Mouse (Mus musculus): ENCODE measurements around the gene Oasl1.
A peak's percentile ranks its signal among the peaks of the same experiment; 100 is the strongest.
"Not testable (repeated sequence)": the region's sequence is repeated elsewhere in the genome, so short reads cannot be mapped to it uniquely, and the experiment has no call there.

Oasl1 gene

DNA sequence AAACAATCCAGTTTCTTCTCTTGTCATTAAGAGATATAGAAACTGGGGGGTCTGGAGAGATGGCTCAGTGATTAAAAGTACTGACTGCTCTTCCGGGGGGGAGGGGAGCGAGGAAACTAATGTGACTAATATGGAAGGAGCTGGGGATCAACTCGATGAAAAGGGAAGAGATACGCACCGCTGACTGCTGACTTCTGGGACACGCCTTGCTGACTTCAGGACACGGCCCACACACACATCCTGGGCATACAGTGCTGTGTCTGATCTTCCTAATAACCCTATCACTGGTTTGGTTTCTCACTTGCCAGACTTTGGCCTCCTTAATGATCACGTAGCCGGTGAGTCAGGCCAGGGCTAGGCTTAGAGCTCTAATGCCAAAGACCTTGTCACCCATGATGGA, 3.7 kb downstream of the Oasl1 start:
- no peak for DNase-seq

GRCm38 (mm10) chr5:114931626-114932025, 8.6 kb downstream of the Oasl1 start:
- DNase-seq: no peak

DNA sequence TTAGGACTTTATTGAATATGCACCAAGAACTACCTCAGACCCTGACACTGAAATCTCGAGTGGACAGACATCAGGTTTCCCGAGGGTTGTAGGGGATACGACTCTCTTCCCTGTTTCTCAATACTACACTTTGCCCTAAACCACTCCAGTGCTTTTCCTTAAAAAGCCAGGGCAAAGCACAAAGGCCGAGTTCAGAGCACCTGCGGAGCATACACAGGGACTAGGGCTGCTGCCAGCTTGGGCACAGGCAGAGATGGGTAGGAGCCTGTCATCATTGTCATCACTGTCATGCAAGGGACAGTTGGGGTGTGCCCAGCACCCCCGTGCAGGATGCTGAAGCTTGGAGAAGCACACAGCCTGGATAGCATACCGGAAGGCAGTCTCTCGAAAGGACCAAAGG, 10.2 kb downstream of the Oasl1 start:
- no peak for DNase-seq

DNA sequence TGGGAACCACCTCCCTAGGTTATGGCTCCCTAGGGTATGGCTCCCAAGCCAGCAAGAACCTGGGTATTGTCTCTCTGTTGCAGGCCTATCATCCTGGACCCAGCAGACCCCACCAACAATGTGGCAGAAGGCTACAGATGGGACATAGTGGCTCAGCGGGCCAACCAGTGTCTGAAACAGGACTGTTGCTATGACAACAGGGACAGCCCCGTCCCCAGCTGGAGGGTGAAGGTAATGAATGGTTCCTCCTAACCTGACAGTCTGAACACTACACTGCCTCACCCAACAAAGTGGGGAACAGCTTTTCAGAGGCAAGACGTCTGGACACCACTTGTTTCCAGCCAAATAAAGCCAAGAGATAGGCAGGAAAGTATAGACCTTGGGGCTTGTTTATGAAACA, 12.8 kb downstream of the Oasl1 start:
- DNase-seq: no peak

GRCm38 (mm10) chr5:114941138-114941537, 18.1 kb downstream of the Oasl1 start:
- DNase-seq: not testable (repeated sequence)

GRCm38 (mm10) chr5:114942074-114942765, 19.2 kb downstream of the Oasl1 start, which contains the start of gene 2210016L21Rik:
Gene 2210016L21Rik, plus strand, starts transcription at chr5:114942158.
- peak; percentile 91 for DNase-seq

DNA sequence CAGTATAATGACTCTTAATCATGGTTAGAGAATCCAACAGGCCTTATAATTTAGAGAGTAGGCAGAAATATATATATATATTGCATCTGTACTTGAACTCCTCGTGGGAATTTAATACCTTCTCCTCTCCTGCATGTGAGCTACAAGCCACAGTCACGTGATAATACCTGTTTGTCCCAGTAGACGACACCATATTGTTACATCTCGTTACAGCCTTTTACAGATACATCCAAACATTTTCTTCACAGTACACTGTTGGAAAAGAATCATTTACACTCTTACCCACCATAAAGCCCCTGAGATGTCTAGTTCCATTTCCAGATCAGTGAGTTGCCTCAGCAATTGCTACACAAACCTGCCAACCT, 19.7 kb downstream of the Oasl1 start:
- DNase-seq: no peak

GRCm38 (mm10) chr5:114945072-114945471, 22.0 kb downstream of the Oasl1 start:
- DNase-seq: no peak

DNA sequence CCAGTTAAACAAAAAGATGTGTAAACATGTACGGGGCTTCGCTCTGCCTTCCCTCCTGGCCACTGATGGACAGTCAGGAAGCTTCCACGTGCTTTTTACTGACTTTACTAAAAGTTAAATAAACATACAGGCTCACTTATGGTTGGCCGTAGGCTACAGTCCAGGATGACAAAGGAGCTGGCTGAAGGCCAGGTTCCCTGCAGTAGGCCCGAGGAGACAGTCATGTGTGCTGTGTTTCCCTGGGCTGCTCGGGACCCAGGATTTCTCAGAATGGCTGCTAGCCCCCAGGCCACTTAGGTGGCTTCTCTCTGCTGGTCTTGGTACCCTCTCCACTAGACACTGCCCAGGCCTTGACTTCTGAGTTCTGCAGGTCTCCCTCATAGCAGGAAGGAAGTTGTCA, 25.9 kb downstream of the Oasl1 start:
- peak; percentile 30 for DNase-seq

DNA sequence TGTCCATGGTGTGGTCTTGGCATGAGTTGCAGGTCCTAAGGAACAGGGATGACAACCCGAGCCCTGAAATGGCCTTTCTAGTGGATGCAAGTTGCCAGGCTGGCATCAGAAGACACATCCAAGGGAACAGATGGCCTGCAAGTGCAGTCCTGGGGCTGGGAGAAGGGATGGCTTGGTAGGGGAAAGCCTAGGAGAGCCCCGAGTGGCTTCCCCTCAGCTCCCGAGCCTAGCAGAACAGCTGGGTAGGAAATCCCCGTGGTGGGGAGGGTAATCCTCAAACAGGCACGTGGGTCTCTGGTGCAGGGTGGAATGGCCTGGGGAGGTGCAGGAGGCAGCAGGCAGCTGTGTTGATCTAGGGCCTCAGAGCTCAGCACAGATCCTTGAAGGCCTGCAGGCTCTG, 26.3 kb downstream of the Oasl1 start:
- DNase-seq: no peak

DNA sequence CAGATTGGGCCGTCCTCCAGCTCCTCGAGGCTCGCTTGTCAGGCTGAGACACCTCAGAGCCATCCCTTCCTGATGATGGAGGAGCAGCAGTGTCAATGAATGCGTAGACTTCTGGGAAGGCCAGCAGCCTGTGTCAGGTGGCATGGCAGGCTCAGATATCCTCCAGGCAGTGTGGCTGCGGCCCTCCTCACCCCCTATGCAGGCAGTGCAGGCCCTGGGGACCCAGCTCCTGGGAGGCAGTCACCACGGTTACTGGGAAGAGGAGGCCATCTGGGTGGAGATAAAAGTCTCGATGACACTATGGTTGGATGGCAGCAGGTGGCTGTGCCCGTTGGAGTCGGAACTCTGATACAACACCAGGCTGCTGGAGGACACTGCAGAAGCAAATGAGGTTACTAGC, 26.8 kb downstream of the Oasl1 start:
- no peak for DNase-seq

- DNase-seq: no peak
These were observed 27.6 kb downstream of the Oasl1 start for GRCm38 (mm10) chr5:114950669-114951068.

- DNase-seq: no peak
These were observed 28.3 kb downstream of the Oasl1 start for GRCm38 (mm10) chr5:114951279-114951880.

GRCm38 (mm10) chr5:114953326-114953725, 30.3 kb downstream of the Oasl1 start:
- DNase-seq: no peak

DNA sequence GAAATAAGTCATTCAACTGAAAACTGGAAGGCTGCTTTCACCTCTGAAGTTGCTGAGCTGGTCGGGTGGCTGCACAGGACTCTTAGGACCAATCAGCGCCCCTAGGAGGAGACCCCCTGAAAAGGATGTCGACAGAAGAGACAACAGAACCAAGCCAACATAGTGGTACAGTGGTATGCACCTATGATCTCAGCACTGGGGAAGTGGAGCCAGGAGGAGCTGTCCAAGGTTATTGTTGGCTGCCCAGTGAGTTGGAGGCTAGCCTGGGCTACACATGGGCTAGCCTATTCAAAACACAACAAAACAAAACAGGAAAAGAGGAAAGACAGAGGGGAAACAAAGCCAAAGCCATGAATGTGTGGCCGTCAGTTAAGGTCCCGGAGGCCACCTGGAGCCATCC, 35.0 kb downstream of the Oasl1 start:
- DNase-seq: no peak

GRCm38 (mm10) chr5:114961590-114962360, 38.7 kb downstream of the Oasl1 start:
- DNase-seq: no peak

GRCm38 (mm10) chr5:114964315-114964966, 41.4 kb downstream of the Oasl1 start:
- no peak for DNase-seq

DNA sequence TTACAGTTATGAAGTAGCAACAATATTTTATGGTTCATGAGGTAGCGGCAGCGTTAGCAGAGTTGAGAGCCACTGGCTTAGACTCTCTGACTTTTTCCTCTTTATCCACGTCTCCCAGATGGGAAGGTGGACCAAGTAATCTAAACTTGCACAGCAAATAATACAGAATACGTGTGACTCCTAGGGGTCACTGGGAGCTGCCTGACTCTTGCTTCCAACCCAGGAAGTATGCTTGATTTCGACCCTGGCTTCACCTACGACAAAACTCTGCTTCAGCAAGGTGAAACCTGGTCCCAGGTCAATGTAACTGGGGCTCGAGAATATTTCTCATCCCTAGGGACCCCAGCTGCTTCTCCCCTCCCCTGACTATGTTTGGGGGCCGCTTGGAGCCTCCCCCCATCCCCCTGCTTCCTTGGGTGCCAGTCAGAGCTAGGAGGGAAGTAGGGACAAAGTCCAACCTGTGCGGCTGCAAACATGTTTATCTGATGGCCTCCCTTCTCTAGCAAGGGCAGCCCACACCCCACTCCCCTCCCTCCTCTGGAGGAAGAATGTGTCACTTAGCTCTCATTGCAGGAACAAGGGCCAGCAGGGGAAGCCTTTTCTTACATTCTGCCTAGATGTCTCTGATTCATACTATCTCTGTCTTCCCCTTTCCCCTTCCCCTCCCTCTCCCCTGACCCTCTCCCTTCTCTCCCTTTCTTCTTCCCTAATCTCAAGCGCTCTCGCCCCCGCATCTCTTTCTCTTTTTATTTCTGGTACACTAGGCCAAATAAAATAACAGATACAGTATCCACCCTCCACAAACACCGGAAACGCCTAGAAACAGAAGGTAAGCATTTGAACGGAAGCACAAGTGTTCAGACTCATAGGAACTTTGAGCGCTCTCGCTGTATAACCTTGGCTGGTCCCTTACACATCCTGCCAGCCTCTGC, 42.2 kb downstream of the Oasl1 start:
- no peak for DNase-seq

DNA sequence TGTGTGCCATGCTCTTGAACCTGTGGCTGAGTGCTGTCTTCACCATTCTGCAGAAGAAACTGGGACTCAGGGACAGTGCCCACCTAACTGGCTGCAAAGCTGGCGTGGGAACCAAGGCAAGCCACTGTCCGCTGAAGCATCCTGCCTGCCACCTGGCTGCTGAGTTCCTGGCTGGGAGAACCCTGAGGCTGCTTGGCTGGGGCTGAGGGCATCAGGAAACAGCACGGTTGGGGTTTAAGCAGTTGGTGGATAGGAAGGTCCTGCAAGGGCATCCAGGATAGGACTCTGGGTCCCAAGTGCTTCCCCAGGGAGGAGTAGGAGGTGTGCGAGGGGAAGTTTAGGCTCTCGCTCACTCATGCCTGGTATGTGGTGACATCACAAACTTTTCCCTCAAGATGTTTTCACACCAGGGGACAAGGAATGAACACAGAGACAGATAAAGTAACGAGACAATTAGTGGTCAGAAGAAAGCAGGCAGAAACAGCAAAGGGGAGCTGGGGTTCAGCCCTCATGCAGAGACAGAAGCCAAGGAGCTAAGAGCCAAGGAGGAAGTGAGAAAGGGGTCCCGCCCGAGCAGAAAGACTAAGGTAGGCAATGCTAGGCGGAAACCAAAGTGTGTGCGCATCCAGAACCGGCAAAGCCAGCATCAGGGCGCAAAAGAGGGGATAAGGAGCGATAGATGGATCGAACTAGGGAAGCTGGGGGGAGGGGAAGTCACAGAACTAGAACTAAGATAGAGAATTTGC, 44.7 kb downstream of the Oasl1 start:
- no peak for DNase-seq

DNA sequence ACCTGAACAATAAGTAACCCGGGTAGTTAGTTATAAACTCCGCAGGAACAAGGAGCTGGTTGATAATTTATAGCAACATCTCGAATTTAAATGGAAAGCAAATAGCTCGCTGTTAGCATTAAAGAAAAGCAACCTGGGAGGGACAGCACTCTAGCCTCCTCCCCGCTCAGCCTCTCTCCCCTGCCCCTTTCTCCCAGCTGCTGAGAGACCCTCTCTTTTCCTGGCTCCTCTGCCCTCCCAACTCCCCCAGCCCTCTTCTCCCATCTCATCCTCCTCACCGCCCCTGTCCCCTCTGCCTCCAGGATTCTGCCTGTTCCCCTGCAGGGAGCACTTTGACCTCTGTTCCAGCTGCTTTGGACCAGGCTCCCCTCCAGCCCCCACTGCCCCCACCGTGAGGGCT, 45.6 kb downstream of the Oasl1 start:
- DNase-seq: no peak

GRCm38 (mm10) chr5:114969064-114969463, 46.0 kb downstream of the Oasl1 start:
- no peak for DNase-seq

Data from lung, postnatal 36 days (tissue).